Mouse (Mus musculus) left cerebral cortex, postnatal 4 days (tissue): Measurements from ENCODE around the gene Jarid2. TPM values are rescaled to one million over a fixed set of nuclear protein-coding genes. Genes with fewer than 3 reads are reported as not detected.
A peak's percentile ranks its signal among the peaks of the same experiment; 100 is the strongest.
"Not testable (repeated sequence)": the region's sequence is repeated elsewhere in the genome, so short reads cannot be mapped to it uniquely, and the experiment has no call there.

Experiments used
- DNase-seq: peaks from one replicate; pipeline ENCODE4 v3.0.0-alpha.2; 2022
- intact Hi-C: fragments of 180-260 bp; cut with DNase I; formaldehyde crosslinking; loops from one replicate; pipeline ENCODE4 v1.15.1; 2025
- total RNA-seq, 2 experiments: library from RNA; stranded (reverse); gene quantifications; 2 replicates each; pipeline ENCODE4 v1.2.3; 2021

Gene Jarid2
- total RNA-seq, 2 experiments from 2014 or later, result 46.3 to 46.9 TPM

DNA sequence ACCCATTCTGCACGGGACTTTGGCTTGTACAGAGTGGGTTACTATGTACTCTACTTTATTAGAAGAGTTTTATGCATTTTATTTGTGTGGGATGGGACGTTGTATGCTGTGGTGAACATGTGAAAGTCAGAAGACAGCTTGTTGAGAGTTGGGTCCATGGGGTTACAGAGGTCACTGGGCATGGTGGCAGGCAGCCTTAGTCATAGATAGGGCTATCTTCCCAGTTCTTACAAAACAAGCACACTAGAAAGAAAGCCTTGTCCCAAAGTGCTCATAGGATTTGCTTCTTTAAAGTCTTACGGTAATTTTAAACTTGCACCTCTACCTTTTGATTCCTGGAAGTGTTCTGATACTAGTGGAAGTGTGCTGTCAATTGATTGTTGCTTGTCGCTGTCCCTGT lies 103.6 kb downstream of the Jarid2 start:
- intact Hi-C loops, result no loop called here
- no peak for DNase-seq

DNA sequence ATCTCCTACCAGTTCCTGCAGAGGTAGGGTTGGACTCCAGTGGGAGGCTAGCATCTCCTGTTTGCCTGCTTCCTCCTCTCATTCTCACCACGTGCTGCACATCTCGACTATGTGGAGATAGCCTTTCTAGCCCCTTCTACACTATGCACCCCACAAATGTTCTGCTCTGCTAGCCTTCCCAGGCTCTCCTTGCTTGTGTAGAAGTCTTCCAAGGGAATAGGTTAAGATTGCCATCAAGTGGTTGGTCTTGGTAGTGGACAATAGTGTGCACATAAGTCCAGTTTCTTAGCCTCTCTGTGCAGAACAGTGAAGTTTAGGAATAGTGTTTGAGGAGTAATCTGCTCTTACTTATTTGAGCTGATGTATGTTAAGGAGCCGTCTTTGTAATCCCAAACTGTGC lies 104.1 kb downstream of the Jarid2 start:
- intact Hi-C loops, result no loop called here
- DNase-seq, result peak; percentile 17

DNA sequence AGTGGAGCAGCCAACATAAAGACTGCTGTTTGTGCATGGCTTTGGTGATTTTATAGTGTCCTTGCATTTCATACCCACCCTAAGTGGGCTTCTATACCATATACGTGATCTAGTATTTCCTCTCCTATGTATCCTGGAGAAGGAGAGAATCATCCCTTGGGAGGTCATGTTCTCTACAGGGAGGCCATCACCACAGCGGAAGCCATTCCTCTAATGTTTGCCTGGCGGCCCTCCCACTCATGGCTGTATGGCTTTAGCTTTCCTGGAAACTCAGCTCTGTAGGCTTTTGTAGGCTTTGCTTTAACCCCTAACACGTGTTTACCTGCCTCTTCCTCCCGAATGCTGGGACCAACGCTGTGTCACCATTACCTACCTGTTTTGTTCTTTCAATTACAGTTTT lies 108.2 kb downstream of the Jarid2 start:
- intact Hi-C loops, result no loop called here
- no peak for DNase-seq

DNA sequence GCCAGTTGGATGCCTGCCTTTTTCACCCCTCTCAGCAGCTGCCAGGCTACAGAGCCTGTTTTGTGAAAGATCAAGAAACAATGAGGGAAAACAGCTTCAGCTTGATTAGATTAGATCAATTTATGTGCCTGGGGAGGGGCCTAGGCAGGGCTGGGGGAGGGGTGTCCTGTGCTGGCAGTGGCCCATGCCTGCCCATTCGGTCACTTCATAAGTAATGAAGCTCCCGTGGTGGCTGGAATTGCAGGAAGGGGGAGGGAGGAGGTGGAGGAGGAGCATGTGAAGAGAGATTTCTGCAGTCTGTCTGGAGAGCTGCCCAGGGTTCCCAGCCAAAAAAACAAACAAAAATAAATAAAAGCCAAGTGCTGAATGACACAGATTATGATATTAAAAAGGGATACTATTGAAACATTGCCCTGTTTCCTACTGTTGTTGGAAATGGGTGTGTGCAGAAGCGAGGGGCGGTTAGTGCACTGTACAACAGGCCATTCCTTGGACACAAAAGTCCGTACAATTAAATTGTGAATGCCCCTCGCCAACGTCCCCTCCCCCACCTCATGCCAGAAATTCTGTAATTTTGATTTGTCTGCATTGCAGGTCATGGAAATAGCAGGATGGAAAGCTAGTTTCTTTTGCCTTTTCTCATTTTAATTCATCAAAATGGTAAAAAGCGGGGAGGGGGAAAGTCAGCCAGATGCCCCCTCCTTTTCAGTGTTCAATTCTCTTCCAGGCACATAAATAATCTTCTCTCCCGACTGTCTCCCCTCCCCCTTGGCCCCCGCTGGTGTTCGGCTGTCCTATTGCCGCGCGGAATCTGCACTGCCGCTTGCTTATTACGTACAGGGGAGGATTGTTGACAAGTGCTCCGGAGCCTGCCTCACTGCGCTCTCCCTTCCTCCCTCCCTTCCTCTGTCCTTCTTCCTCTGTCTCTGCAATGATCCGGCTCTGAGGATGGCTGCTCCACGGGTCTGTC lies 110.9 kb downstream of the Jarid2 start:
- intact Hi-C loops, result no loop called here
- DNase-seq, result peak; percentile 92

DNA sequence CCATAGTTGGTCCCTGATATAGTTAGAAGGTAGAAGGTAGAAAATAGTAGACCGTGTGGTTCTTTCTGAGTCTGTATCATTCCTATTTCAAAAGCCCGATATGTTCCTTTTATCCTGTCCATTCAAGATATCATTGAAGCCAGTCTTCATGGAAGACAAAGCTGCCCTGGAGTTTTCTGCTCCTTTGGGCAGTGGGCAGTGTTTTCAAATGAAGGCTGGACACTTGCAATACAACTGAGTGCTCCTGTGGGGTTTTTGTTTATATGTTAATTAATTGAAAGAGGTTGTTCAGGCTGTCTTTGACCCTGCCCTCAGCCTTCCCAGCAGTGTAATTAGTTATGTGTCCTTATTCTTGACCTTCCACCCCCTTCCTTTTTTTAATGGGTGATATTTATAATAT lies 122.2 kb downstream of the Jarid2 start:
- no peak for DNase-seq
- intact Hi-C loops, result no loop called here

DNA sequence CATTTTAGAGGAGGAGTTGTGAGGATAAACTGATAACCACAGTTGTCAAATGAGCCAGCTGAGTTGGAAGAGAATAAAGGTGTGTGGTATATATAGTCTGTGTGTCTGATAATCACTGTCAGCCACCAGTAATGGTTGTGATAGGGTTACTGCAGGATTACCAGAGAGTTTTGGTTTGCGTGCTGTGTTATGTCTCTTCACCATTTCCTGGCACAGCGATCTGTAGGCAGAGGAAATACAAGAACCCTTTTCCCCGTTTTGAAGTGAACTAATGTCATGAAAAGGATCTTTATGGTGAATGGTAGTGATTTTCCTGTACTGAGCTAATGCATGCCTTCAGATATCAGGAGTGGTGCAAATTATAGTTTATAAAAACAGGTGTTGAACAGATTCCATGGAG lies 122.8 kb downstream of the Jarid2 start:
- intact Hi-C loops, result no loop called here
- DNase-seq, result no peak

DNA sequence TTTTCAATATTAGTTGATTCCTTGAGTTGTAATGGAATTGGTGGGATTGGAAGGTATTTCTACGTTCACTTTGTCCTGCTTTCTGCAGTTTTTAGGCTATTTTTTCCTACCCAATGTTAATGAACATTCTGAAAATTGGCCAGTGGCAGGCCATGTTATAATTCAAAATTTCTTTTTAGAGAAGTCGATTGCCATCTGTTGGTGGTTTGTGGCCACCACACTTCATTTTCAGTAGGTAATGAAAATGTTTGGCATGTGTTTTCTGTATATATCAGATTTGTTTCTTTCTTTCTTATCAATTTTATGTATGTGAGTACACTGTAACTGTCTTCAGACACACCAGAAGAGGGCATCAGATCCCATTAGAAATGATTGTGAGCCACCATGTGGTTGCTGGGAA lies 136.3 kb downstream of the Jarid2 start:
- intact Hi-C loops, result no loop called here
- no peak for DNase-seq

DNA sequence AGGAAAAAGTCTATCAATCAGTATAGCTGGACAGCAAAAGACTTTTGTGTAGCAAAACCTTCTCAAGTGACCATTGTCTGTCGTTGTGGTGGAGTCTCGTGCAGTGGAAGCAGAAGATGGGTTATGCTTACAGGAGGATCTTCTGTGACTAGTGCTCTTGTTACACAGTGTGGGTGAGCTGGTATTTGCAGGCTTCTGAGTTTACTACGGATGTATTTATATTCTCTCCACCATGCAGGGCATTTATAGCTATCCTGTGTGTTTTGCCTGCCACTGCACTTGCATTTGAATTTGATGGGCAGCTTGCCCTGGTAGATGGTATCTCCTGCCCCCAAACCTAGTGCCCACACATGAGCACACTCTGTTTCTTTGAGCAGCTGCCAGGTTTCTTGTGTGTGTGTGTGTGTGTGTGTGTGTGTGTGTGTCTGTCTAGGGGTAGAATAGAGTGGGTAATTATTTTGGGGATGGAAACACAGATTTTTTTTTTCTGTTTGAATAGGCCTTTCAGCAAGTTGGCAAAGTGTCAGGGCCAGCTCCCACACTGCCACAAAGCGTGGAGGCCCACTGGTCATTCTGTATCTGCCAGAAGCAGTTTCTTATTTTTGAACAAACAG lies 138.9 kb downstream of the Jarid2 start:
- peak; percentile 63 for DNase-seq
- intact Hi-C loops, result no loop called here

DNA sequence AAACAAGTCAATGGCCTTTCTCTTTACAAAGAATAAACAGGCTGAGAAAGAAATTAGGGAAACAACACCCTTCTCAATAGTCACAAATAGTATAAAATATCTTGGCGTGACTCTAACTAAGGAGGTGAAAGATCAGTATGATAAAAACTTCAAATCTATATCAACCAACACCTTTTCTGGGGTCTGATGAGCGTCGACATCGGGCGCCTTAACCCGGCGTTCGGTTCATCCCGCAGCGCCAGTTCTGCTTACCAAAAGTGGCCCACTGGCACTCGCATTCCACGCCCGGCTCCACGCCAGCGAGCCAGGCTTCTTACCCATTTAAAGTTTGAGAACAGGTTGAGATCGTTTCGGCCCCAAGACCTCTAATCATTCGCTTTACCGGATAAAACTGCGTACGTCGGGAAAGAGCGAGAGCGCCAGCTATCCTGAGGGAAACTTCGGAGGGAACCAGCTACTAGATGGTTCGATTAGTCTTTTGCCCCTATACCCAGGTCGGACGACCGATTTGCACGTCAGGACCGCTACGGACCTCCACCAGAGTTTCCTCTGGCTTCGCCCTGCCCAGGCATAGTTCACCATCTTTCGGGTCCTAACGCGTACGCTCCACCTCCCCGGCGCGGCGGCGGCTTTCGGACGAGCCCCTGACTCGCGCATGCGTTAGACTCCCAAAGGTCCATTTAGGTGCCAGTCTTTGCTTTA lies 140.3 kb downstream of the Jarid2 start:
- DNase-seq, result peak; percentile 97
- intact Hi-C loops, result not testable (repeated sequence)

DNA sequence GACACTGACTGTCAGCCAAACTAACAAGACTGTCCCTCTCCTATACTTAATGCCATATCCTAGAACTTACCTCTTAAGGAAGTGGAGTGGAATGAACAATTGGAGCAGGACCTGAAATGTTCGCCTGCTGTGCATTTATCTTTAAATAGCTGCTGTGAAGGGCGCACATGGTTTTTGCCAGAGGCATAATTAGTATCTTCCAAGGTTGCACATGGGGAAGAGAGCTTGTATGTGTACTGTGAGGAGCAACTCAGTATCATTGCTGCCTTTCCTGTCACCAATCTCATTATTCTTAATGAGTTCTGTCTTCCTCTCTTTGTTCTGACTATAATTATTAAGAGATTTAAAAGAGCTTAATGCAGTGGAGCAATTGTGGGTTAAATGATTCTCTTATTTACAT lies 147.5 kb downstream of the Jarid2 start:
- no peak for DNase-seq
- intact Hi-C loops, result no loop called here

DNA sequence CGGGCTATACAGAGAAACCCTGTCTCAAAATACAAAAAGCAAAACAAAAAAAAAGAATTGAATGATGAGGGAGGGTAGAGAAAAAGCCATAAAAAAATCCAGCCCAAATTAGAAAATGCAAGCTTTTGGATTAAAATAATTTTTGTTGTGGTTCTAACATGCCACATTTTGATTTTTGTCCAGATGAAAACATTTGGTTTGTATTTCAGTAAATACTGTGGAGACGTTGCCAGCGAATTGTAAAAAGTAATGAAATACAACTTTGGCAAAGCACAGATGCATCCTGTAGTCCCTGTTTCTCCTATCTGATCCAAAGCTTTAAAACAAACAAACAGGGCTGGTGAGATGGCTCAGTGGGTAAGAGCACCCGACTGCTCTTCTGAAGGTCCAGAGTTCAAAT lies 151.7 kb downstream of the Jarid2 start:
- intact Hi-C loops, result no loop called here
- DNase-seq, result no peak

DNA sequence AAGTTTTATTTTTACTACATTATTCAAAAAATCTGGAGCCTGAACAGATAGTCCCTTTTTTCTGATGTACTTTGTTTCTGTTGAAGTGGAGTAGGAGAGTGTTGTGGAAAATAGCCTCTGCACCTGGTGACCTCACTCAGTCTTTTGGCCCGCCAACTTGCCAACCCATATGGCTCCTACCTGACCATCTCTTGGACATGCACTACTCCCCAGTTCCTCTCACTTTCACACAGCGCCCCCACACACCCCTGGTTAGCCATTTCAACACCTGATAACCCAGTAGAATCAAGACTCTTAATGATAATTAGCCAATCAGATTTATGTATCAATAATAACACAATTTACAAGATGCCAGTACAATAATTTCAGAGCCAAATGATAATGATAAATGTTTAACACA lies 156.9 kb downstream of the Jarid2 start:
- intact Hi-C loops, result no loop called here
- no peak for DNase-seq

DNA sequence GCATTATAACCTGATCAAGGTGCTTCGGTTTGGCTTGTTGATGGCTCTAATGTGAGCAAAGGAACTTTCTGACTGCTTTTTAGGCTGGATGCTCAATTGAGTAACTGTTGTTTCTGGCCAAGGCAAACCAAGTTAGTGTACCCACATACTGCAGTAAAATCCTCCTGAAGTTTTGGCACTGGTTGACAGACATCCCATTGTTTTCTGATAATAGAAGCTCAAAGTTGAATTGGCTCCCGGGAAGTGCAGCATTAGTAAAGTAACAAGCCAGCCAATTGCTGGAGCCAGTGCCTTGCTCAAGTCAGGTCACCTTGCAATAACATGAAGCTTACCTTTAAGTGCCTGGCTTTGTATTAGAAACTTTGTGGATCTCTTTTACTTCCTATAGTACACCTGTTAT lies 161.3 kb downstream of the Jarid2 start:
- intact Hi-C loops, result no loop called here

DNA sequence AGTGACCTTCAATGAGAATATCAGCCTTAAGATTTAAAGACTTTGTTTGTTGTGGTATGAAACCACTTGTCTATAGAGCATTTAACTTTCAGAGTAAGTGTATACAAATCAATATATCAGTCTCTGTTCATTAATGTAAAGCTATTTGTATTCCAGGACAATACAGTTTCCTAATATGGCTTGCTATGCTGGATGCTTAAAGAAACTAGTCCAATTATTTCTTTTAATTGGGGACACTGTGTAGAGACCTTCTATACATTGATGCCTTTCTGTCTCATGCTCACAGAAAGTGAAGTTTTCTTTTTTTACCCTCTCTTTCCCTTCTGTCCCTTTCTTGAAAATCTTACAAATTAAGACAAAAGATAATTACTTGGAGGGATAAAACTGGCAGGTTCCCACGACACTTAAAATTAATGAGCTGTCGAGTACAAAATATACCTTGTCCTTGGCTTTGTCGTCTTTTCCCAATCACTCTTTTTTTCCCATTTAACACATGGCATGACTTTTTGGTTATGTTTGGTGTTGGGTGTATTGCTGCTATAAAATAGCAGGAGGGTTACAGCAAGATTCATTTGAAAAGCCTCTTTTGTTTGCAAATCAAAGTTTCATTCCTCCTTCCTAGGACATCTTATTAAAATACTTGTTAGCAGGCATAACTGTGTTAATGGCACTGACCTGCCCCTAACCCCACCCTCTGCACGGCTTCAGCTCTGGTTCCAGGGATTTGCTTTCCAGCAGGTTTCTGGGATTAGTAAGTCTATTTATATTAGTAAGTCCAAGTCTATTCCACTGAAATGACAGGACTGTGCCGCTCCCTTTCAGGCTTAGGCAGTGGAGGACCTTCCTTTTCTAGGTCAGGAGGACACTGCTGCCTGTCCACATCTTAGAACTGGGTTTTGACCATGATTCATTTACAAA lies 162.8 kb downstream of the Jarid2 start:
- DNase-seq, result no peak
- intact Hi-C loops, result no loop called here

More for the DNA sequence above, 161.3 kb downstream of the Jarid2 start:
- no peak for DNase-seq

DNA sequence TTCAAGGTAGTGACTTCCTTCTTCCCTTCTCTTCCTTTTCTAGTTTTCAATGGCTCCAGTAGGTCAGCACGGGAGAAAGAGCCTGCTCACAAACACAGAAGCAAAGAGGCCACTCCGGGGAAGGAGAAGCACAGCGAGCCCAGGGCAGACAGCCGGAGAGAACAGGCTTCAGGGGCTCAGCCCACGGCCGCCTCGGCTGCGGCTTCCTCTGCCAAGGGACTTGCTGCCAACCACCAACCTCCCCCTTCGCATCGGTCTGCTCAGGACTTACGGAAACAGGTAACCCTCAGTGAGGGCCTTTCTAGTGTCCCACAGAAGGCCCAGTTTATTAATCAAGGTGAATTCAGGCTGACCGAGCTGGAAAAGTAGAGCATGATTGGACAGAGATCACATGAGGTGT lies 166.9 kb downstream of the Jarid2 start:
- no peak for DNase-seq

DNA sequence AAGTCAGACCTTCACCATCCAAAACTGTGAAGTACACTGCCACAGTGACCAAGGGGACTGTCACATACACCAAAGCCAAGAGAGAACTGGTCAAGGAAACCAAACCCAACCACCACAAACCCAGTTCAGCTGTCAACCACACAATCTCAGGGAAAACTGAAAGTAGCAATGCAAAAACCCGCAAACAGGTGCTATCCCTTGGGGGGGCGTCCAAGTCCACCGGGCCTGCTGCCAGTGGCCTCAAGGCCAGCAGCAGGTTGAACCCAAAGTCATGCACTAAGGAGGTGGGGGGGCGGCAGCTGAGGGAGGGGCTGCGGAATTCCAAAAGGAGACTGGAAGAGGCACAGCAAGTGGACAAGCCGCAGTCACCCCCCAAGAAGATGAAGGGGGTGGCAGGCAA lies 173.0 kb downstream of the Jarid2 start:
- no peak for DNase-seq
- intact Hi-C loops, result no loop called here

More for the DNA sequence above, 166.9 kb downstream of the Jarid2 start:
- intact Hi-C loops, result no loop called here

DNA sequence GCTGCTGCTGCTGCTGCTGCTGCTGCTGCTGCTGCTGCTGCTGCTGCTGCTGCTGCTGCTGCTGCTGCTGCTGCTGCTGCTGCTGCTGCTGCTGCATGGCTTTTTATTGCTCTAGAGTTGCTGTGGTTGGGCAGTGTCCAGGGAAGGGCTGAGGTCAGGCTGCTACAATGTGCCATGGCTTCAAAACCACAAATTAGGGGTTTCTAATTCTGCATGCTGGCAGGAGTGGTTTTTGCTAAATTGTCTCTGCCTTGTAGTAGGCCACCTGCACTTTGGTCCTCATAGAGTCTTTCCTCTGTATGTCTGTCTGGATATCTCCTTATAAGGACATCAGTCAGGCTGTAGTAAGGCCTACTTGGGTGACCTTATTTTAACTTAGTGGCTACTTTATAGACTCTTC lies 174.1 kb downstream of the Jarid2 start:
- no peak for DNase-seq

DNA sequence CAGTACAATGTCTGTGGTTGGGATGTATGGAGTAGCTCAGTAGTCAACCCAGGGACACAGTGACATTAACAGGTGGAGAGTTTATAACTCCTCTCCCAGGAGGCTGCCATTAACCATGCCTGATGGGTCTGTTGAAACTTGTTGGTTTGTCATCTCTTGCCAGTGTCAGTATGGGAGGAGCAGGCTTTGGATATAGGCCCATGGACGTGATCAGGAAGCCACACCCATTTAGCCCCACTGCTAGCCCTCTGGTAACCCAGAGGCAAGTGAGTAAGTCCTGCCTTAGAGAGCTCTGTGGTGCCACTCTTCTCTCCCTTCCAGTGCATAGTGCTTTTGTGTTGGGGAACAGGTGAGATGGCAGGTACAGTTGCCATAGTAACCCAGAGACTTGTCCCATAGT lies 175.0 kb downstream of the Jarid2 start:
- no peak for DNase-seq
- intact Hi-C loops, result no loop called here

More for the DNA sequence above, 174.1 kb downstream of the Jarid2 start:
- intact Hi-C loops, result no loop called here

DNA sequence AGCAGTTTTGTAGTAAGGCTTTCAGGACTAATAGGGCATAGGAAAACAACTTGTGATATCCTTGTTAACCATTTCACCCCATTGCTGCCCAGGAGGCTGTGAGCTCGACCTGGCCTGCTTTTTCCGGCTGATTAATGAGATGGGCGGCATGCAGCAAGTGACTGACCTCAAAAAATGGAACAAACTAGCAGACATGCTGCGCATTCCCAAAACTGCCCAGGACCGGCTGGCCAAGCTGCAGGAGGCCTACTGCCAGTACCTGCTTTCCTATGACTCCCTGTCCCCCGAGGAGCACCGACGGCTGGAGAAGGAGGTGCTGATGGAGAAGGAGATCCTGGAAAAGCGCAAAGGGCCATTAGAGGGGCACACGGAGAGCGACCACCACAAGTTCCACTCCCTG lies 176.9 kb downstream of the Jarid2 start:
- no peak for DNase-seq
- intact Hi-C loops, result no loop called here

DNA sequence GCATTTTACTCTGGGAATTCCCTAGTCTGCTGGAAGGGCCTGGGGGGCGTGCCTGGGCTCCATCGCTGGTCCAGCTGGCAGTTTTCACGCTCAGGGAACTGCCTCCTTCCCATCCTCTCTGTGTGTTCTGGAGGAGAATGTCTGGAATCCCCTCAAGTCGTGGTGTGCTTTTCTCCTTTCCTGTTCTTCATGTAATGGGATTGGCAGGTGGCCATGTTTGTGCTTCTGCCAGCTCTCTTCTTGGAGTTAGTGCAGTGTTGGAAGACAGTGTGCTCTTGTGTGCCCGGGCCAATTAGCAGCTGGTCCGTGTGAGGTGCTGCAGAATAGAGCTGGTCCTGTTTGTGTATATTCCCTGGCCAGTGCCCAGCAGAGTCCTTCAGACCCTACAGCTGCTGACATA lies 178.4 kb downstream of the Jarid2 start:
- DNase-seq, result peak; percentile 98
- intact Hi-C loops, result no loop called here

DNA sequence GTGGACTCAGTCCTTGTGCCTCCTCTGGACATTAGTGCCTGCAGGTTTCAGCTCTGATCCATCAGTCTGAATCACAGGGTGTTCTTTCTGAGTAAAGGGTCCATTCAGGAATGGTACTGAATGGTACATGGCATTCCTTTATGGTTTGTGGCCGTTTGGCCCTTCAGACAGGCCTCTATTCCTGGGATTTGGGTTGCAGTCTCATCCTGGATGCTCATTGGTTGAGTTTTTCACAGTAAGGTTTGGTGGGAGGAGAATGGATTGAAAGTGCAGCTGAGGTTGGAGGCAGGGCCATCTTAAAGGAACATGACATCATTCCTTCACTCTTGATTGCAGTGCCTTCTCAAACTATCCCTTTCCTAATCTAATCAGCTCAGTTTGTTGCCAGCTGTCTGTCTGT lies 179.5 kb downstream of the Jarid2 start:
- DNase-seq, result no peak
- intact Hi-C loops, result no loop called here
